Mouse (Mus musculus) ovary, postnatal 14 days (tissue): Measurements from ENCODE around the gene Fdxacb1.

ENCODE experiments used
- DNase-seq: peaks from one replicate; pipeline ENCODE4 v3.0.0; 2022; ENCODE audit warnings: low spot score

The Fdxacb1 gene

GRCm38 (mm10) chr9:50750706-50751105 lies 17.3 kb upstream of the Fdxacb1 start:
- no peak for DNase-seq

- no peak for DNase-seq
Measured at GRCm38 (mm10) chr9:50751323-50751722, 16.7 kb upstream of the Fdxacb1 start, which contains the start of gene Cryab. TSS of gene Cryab (plus strand) at chr9:50751325.

DNA sequence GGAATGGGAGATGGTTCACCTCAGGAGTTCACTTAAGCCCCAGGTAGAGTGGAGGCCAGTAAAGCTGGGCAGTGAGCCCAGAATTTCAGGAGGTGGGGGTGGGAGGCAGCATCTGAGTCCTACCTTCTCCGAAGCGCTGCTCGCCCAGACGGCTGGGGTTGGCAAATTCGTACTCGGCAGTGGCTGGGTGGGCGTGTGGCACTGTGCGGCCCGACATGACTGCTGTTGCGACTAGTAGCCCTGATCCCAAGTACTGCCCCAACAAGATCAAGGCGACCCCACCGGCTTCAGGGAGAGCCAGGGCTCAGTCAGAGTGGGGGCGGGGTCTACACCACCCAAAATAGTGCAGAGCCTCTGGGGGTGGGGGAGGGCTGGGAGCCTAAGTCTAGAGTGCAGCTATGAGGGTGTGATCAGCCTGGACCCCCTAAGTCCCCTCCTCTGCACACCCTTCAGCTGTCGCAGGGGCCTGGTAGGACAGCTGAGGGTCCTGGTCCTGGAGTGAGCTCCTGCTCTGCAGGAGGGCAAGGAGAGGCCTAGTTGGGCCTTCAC lies 15.9 kb upstream of the Fdxacb1 start, which contains the start of gene Hspb2:
Gene Hspb2 (minus strand): TSS at position 301 of the 549 bp plus-strand sequence.
- DNase-seq = no peak

GRCm38 (mm10) chr9:50752784-50753615 lies 15.0 kb upstream of the Fdxacb1 start:
- DNase-seq = peak; percentile 60

GRCm38 (mm10) chr9:50753947-50754346 lies 14.1 kb upstream of the Fdxacb1 start:
- DNase-seq = no peak

- no peak for DNase-seq
Measured at GRCm38 (mm10) chr9:50756711-50757110, 11.3 kb upstream of the Fdxacb1 start.

DNA sequence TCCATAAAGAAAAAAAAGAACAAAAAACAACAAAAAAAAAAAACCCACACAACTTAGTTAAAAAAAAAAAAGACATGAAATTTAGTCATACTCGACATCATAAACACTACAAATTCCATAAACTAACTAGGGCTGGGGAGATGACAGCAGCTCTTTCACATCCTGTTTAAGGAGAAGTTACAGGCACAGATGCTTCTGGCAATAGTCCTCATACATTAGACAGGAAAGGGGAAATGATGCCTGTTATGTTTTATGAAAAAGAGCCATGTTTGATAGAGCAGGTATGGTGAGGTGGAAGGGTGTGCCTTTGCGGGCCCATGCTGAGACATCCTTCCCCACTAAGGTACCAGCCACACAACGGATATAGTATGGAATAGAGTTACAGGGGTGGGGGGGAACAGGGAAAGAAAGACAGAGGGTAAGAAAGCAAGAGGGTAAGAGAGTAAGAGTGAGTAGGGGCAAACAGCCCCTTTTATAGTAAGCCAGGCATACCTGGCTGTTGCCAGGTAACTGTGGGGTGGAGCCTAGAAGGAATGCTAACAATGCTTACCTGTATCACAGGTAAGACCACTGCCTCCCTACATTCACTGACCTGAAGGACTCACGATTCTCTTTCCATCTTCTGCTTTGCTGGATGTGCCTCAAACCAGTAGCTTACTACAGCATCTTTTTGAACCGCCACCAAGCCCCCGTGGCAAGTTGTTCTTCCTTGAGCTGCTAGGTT lies 6.4 kb upstream of the Fdxacb1 start:
- no peak for DNase-seq

- no peak for DNase-seq
Measured at GRCm38 (mm10) chr9:50763331-50763730, 4.7 kb upstream of the Fdxacb1 start.

DNA sequence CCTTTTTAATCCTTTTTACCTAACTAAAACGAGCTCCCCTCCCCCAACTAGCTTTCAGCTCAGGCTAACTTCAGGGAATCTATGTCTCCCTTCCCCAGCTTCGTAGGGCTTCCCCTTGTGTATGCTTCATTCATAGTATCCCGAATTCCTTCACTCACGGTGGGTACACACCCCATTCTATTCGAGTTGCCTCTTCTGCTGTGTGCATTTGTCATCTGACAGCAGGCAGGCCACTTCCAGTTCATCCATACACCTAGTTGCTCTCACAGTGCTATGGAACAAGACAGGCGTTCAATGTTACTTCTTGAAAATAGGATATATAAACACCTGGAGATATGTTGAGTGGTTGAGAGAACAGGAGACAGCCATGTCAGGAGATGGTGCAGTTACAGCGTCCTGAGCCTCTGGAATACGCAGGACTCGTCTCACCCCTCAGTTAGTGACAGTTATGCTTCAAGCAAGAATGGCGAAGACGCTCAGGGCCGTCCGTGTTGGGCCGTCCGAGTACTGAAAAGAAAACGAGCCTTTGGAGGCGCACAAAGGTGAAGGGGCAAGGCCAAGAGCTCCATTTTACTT lies 417 bp upstream of the Fdxacb1 start:
- no peak for DNase-seq

GRCm38 (mm10) chr9:50770011-50770410 lies 2.0 kb downstream of the Fdxacb1 start:
- DNase-seq = no peak

DNA sequence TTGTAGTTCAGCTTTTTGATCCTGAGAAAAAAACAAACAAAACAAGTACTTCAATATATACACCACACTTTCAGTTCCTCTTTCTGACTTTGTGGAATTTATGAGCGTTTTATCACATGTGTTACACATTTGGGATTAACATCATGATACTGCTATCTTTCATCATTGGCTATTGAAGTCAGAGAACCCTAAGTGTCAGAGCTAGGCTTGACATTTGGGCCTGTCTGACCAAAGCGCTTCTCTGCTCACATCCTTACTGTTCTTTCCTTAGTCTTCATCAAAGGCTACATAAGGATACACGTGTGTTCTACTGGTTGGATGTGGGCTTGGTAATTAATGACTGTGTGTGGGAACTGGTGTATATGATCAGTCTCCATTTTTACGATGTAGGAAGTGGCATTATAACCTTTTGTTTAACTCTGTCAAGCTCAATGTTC lies 6.0 kb downstream of the Fdxacb1 start:
- DNase-seq = no peak

DNA sequence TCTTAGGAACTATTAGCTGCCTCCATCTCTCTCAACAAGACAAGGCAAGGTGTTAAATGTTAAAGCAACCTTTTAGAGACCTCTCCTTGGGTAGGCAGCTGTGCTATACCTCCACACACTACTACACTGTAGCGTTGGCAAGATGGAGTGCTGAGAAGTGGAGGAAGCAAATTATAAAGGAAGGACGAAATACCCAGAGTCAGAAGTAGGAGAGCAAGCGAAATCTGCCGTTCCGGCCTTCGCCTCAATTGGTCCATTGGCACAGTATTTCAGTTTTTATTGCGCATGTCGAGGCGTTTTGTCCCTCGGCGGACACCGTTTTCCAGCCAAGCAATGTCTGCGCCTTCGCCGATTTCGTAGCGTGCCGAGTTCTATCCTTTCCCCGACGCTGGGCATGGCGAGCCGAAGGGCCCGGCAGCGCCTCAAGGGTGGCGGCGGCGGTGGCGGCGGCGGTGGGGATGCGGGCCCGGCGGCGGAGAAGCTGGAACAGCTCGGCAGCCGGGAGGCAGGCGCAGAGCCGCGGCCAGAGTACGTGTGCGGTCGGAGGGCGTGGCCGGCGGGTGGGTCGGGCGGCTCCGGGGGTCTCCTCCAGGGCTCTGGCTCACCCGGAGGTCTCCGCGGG lies 7.1 kb downstream of the Fdxacb1 start, which contains the start of the genes Alg9 and 1110032A03Rik:
Gene Alg9 (plus strand): TSS at position 29 of the 622 bp plus-strand sequence.
Gene 1110032A03Rik (minus strand): TSS at position 530 of the 622 bp plus-strand sequence.
- peak; percentile 89 for DNase-seq

GRCm38 (mm10) chr9:50775662-50776126 lies 7.7 kb downstream of the Fdxacb1 start:
- DNase-seq = no peak

DNA sequence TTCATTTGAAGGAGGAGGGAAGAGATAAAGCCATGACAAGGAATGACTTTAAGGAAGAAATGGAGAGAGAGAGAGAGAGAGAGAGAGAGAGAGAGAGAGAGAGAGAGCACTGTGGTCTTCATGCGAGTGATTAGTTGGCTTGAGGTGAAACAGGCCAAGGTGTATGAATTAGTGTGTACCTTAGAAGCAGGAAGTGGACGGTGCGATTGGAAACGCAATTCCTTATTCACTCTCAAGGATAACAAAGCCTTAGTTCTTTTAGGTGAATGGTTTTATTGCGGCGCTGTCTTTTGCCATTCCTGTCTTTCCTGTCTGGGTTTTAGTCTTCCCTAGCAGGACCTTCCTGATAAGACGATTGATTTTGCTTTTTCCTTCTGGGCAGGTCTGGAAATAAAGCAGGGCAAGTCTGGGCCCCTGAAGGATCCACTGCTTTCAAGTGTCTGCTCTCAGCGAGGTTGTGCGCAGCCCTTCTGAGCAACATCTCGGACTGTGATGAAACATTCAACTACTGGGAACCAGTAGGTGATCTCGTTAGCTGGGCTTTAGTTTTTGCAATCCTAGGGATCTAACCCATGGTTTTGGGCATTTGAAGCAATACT lies 8.2 kb downstream of the Fdxacb1 start:
- no peak for DNase-seq

DNA sequence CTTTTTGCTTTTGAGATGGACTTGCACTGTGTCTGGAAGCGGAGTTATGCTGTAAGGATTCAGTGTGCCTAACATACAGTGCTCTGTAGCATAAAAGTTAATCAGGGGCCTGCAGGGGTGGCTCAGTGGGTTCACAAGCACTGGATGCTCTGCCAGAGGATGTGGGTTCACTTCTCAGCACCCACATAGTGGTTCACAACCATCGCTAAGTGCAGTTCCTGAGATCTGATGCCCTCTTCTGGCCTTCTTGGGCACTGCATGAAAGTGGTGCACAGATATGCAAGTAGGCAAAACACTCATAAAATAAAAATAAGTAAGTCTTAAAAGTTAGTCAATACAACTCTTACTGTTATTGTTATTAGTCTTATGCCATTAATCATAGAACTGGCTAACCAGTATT lies 14.1 kb downstream of the Fdxacb1 start:
- no peak for DNase-seq

GRCm38 (mm10) chr9:50795266-50795665 lies 27.2 kb downstream of the Fdxacb1 start:
- DNase-seq = no peak

GRCm38 (mm10) chr9:50796776-50797175 lies 28.7 kb downstream of the Fdxacb1 start:
- DNase-seq = no peak

- no peak for DNase-seq
Measured at GRCm38 (mm10) chr9:50797641-50798040, 29.6 kb downstream of the Fdxacb1 start.

DNA sequence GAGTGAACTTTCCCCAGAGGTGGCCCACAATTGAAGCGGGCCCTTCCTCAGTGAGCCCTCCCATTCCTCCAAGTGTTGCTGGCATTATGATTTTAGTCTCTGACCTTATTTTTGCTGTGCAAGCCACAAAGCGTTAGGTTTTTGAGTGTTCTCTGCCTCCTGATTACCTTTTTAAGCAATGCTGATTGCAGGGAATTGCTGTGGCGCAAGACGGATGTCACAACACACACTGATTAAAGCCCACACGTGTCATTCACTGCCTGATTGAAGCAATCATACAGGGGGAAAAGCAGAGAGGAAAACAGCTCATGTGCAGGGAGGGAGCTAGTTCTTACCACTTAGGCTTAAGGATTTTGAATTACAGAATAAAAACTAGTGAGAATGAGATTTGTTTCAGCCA lies 30.3 kb downstream of the Fdxacb1 start:
- no peak for DNase-seq

GRCm38 (mm10) chr9:50800985-50801384 lies 32.9 kb downstream of the Fdxacb1 start:
- DNase-seq = peak; percentile 25

- no peak for DNase-seq
Measured at GRCm38 (mm10) chr9:50803055-50803671, 35.1 kb downstream of the Fdxacb1 start.
